Mouse (Mus musculus) ZHBTc4 (cell line): Measurements from ENCODE around the gene Gm10300.

Experiments used
- DNase-seq: peaks from one replicate; pipeline ENCODE4 v3.0.0-alpha.2; 2011; ENCODE audit warnings: low read depth, low spot score

Gm10300 gene

DNA sequence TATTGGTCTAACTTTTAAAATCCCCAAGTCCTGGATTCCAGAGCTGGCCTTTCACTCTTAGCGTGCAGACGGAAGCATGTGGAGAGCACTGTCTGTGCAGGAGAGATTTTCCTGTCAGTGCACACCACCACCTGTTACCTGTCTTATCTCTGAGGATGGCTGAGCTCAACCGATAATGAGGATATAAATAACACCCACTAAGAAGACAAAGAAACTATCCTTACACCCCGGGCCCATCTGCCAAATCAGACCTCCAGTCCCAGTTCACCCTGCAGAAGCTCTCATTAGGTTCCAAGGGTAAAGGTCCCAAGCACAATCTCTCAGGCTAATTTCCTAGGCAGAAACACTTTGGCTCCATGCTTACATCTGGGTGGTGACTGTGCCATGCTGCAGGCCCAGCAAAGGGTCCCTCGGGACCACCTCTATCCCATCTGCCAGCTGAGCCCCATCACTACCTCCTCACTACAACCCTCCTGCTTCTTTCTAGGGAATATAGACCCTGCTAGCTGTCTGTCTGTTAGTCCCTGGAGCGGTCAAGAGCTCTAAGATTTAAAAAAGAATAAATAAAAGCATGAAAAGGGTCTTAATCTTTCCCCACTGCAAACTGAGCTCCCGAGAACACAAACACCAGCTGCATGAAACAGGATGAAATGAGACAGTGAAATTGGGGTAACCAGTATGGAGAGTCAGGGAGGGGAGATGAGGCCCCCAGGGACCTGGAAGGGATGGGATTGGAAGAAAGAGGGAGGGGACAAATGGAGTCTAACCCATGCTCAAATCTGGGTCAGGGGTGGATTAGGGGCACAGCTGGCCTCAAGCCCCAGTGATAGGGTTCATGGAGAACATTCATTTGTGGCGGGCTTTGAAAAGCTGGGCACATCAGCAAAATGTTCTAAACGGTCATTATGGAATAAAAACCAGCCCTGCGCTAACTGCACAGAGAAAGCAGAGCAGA lies 22.9 kb upstream of the Gm10300 start:
- DNase-seq, result no peak

DNA sequence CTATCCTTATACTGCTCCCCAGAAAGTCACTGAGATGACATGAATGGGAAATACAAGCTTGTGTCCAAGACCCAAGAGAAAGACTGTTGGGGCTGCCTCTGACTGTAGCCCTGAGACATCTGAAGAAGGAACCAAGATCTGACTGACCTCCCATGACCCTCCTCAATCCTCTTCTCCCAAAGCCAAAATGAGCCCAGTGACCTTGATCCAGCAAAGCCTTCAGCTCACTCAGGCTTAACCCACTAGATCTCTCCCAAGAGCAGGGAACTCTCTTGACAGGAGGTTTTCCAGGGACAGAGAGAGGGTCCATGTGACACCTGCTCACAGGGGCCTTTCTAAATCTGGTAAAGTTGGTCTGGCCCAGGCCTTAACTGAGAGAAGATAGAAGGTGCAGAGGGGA lies 17.2 kb upstream of the Gm10300 start:
- DNase-seq, result no peak

DNA sequence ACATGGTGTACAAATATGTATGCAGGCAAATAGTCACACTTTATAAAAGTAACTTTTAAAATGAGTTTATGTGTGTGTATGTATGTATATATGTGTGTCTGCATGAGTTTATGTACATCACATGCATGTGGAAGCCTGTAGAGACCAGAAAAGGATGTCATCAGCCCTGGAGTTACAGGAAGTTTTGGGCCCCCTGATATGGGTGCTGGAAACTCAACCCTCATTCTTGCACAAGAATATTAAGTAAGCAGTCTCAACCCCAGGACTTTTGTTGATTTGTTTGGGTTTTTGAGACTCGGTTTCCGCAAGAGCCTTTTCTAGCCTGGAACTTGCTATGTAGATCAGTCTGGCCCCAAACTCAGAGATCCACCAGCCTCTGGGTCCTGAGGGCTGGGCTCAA lies 15.0 kb upstream of the Gm10300 start:
- no peak for DNase-seq

DNA sequence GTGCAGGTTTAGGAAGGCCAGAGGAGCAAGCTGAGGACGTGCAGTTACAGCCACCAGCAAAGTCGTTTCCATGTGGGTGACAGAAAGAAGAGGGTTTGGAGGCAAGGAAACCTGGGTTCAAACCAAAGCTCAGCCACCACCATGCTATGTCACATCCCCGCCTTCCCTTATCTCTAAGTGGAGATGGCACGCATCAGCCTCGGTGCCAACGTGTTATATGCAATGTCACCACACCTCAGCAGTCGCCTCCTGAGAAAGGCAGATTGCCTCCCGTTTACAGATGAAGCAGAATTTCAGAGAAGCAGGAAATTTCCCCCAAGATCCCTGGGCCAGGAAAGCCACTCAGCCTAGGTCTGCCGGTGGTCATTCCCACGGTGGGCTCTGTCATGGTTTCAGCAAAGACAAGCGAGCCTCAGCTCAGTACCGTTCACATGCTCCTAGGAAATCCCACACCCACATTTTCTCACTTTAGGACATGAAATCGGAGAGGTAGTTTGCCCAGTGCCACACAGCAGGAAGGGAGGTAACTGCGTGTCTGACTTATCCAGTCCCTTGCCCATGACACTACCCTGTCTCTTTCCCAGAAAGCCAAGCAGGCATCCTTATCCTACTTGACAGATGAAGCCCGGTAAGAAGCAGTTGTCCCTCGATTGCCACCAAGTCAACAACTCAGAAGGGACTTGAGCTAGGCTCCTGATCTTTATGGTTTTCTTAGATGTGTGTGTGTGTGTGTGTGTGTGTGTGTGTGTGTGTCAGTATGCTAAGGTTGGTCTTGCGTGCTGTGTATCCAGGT lies 14.3 kb upstream of the Gm10300 start:
- no peak for DNase-seq

DNA sequence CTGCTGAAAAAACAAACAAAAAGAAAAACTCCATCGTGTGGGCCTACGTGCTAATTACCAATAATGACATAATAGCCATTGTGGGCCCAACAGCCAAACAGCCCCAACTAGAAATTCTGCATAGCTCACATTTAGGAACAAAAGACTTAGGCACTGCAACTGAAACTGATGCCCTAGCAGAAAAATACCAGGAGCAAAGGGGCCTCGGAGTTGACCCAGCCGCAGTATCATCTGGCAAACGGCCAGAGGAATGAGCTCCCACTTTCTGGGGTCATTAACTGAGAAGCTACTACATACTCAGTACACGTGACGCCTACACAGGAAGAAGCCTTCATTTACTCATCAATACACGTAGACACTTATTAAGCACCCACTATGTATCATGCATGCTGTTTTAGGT lies 12.2 kb upstream of the Gm10300 start:
- DNase-seq, result no peak

DNA sequence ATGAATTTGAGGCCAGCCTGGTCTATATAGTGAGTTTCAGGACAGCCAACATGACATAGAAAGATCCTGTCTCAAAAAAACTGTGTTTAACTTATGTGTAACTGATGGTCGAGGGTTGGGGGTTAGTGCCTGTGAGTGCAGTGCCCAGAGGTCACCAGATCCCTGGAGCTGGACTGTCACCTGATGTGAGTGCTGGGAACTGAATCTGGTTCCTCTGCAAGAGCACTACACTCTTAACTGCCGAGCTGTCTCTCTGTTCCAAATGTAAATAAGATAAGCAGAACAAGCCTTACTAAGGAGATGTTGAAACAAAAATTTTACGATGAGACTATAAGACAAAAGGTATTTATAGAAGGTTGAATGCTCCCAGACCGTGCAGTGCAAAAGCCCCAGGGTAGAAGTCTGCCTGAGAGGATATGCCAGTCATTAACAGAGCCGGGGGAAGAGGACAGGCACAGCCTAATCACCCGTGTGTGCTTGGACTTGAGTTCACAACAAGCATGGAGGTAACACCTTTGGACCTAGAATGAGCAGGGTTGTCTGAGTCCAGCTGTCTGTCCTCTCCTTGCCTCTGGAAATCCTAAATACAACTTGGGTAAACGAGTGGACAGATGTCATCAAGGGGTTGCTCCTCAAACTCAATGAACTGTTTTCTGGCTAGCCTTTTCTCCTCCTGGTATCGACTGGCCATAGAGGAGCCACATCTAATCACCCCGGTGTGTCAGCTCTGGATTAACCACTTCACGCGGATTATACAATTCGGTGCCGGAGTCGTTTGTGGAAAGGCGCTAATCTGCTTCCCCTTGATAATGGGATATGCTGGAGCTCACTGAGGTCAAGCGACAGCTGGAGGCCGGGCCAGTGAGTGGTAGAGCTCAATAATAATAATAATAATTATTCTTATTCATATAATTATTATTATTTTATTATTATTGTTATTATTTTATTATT lies 11.3 kb upstream of the Gm10300 start:
- no peak for DNase-seq

DNA sequence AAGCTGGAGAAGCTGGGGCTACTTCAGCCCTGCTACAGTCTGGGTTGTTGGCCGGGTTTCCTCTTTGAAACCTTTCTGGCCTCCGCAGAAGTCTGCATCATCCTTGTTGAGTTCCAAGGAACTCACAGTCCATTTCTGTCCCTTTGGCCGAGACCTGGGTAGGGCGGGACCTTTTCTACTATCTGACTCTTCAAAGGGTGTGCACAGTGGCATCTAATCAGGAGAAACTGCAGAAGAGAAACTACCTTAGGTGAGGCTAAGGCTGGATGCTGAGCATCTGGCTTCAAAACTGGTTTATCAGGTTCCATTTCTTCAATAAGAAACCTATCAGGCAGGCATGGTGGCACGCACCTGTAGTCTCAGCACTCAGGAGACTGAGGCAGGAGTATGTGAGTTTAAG lies 9.9 kb upstream of the Gm10300 start:
- DNase-seq, result no peak

DNA sequence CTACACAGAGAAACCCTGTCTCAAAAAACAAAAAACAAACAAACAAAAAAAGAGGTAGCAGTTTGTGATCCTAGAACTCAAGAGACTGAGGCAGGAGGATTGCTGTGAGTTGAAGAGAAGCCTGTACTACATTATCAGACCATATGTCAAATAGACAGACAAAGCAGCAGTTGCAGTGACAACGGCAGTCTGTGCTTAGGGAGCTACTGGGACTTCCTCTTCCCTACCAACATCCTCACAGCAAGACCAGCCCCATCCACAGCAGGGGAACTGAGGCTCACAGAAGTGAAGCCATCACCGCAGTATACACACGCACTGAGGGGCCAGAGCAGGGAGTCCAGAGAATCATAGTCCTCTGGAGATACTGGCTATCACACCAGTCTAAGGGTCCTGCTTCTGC lies 8.9 kb upstream of the Gm10300 start:
- DNase-seq, result no peak

DNA sequence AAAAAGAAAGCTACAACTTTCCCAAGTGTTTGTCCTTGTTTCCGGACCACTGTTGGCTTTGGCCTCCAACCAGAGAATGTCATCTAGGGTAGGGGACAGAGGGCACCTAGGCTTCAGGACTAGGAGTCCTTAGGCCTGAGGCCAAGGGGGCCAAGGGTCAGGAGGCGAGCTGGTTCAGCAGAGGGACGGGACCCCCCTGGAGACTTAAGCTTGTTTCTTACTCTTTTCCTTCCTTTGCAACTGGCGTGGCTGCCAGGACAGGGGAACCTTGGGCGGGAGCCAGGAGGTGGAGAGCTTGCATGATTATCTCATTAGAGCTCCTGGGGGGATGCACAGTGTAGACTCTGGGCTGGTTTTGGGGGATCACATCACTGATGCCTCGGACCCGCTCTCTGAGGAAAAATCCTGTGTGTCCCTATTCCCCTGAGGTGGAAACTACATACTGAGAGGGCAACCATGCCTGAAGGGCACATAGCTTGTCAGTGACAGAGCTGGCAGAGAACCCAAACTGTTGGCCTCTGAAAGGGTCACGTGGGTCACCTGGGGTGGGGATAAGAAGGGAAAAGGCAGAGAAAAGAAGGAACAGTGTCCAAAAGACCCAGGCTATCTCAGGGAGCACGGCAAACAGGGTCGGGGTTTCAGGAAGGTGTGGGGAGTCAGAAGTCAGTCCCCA lies 8.3 kb upstream of the Gm10300 start:
- DNase-seq, result no peak

DNA sequence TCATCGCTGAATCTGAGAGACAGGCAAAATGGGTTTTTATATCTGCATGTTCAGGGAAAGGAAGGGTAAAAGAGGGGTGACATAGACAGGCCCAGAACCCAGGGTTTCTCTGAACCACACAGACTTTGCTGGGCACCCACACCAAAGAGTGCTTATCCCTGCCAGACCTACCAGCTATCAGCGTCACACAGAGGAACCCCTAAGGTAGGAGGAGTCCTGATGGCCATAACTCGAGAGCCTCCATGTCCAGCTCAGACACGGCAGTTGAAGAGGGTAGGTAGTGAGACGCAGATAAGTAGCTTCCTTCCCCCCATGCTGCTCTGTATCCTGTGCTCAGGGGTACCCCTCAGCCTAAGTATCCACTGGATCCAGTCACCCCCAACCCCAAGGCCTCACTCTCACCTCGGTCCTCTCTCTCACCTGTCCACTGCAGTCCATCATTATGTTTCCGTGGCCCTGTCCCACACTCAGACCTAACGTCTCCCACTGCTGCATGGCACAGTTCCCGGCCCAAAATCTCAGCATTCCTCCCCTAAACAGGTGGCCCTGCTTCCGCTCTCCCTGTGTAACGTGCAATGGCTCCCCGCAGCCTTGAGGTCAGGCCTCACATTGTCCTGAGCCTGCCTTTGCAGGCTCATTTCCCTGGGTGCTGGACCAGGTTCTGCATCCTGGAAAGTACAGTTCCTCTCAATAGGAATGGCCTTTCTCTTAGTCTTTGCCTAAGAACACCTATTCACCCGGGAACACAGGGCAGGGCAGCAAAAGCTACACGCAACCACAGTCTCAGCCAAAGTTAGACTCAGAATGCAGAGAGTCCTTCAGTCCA lies 7.2 kb upstream of the Gm10300 start:
- DNase-seq, result no peak

DNA sequence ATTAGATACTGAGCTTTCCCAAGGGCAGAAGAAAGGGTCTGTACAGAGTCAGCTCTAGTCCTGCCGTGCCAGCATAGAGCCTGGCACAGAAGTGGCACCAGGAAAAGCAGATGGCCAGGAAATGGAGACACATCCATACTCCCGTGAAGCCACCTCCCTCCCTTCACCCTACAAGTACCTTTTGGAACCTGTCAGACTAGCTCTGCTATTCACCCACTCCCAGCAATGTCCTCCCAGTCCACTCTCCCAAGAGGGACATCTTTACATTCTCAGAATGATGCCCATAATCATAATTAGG lies 6.6 kb upstream of the Gm10300 start:
- DNase-seq, result no peak

DNA sequence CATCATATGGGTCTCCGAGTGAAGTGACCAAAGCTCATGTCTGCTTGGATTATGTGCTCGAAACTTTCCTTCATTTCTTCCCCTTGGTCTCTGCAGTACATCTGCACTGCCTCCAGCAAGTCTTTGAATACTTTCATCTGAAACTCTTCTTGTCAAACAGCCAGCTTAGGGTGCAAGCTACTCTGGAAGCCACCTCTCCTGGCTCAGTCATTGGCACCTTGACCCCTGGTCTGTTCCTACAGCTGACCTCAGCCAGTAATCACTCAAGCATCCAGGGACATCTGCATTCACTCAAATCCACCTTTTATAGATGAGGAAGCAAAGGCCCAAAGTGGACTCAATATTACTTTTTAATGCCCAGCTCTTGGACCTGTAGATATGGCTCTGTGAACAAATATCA lies 2.8 kb upstream of the Gm10300 start:
- no peak for DNase-seq

DNA sequence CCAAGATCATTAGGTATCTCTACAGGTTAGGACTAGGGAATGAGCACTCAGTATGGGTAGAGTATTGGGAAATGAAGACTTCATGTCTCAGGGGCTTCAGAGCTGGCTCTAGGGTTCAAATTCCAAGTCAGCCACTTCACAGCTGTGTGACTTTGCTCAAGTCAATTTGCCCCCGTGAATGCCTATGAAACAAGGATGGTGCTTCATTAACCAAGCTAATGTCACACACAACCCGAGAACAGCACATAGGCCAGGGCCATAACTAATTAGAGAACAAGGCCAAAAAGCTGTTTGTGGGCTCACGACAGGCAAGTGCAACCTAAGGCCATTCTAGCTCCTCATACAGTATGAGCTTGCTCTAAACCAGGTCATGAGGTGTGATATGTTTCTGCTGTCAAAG lies 2.3 kb upstream of the Gm10300 start:
- DNase-seq, result no peak

DNA sequence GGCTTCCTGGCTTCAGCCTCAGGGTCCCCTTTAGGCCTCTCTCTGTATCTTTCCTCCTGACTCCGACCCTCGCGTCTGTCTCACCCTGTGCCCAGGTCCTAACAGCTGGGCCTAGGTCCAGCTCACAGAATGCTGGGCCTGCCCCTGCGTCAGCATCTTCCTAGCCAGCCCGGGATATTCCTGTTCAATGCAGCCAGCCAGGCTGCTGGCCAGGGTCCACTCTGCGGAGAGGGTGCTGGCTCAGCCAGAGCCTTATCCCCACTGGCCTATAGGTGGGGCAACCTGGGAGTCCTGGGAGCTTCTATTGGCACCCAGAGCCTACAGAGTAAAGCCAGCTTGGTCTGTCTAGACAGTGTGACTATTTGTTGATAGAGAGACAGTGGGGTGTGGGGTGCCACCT lies 1.6 kb upstream of the Gm10300 start:
- DNase-seq, result no peak

DNA sequence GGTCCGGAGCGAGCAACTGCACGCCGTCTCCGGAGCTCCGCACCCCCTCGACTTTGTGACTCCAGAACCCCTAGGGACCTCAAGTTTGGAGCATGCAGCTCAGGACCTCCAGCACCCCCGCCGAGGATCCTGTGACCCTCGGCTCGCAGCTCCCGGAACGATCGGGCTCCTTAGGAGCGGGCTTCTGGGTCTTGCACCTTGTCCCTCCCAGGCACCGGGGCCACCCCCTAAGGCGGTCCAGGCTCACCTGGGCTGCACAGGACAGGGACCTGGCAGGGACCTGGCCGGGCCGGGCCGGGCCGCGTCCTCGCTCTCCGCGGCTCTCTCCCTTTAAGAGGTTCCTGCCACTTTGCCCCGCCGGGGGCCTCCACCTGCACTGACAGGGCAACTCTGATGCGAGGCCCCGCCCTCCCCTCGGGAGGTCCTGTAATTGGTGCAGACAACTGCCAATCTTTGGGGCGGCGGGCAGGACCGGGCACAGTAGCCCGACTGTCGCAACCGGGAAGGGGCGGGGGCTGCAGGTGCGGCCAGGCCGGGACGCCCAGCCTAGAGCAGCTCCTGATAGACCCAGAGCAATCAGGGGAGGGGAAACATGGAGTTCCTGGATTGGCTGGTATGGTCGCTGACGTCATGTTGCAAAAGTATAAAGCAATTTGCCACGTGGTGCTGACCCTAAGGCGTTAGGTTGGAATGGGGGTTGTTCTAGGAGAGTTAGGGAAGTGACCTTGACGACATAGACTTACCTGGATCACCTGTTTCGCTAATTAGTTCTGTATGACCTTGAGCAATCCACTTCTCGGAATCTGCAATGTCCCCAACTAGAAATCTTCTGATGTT lies 654 bp downstream of the Gm10300 start, which contains the start of gene Epb41:
TSS of gene Epb41 (minus strand) at position 389 of the 837 bp plus-strand sequence.
- DNase-seq, result peak; percentile 99

DNA sequence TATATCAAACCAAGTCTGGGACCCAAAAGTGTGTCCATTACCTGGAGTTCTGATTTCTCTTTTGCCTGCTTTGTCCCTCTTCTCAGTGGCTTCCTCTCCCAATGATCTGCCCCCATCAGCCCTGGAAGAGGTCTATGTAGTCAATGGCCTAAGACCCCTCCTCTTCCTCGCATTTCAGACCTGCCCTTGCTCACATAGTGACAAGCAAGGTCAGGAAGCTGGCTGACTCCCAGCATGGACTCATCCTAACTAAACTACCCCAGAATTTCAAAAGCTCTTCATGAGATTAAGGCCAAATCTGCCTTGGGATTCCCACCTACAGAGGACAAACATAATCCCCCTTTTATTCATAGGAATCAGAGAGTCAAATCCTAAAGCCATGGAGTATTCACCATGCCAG lies 1.3 kb downstream of the Gm10300 start:
- DNase-seq, result no peak

DNA sequence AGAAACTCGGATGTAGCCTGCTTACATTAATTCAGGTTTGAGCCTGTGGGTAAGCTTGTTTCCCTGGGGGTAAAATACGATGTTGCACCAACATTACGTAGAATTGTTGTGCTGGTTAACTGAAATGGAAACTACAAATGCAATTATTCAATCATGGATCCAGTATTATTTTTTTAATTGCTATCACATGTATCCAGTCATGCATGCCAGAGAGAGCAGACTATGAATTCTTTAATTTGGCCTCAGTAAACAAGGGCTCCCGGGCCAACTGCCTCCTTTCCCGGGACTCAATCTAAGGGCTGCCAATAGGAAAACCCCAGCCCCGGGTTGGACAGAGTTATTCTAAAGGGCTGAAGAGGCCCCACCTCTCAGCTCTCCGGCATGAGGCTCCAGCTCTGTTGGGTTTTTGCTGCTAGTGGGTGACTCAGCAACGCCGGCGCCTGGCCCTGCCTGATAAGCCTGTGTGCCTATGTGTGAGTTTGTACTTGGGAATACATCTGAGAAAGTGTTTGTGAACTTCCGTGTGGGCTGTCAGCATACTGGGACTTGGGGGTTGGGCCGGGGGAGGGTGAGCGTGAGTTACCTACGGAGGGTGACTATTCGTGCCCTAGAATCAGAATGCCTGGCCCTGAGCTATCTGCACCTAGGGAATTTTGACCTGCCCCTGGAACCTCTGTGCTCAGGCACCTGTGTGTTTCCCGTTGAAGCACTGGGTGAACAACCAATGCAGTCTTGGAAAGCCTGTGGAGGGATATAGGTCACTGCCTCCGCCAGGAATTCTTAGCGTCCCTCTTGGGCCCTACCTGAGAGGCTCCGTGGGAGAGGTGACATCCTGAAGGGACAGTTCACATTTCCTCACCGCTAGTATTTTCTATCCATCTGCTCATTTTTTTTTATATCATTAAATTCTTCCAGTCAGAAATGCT lies 2.2 kb downstream of the Gm10300 start:
- DNase-seq, result peak; percentile 59

DNA sequence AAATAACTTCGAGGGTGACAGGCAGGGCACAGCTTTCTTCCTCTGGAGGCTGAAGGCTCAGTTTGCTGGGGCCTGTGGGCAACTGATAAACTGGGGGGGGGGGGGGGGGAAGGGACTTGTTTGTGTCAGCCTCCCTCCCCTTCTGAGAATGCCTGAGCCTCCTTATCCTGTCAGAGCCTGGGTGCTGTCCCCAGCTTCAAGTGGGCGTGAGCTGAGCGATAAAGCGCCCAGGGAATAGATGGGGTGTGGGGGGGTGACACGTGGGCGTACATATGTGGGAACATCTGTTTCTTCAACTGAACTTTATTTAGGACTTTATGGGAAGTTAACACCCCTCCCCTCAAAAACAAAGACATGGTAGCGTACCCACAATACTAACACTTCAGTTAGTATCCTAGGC lies 2.9 kb downstream of the Gm10300 start:
- DNase-seq, result no peak
